In the genomic region with DNA sequence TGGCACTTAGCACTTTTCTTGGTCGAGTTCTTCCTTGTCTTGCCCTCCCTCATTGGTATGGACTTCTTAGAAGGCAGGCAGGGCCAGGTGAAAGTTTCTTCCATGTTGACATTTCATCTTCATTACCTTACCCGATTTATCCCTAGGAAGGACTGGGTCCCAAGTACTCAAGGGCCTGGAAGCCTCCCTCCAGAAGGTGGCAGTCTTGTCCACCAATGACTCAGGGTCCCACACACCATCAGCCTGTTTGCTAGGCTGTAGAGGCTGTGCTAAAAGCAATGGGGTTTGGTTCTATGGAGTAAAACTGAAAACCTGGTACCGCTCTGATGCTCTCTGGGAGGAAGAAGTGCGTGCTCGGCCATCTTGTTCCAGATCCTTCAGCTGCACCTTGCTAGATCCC, we compare ENCODE assay signal across 9 mouse cellular contexts. TPM values are rescaled to one million over a fixed set of nuclear protein-coding genes. Genes with fewer than 3 reads are reported as not detected.
DNase-seq lines count a peak whose midpoint lies in the region; ATAC-seq and TF ChIP-seq lines count a peak whose summit lies in the region.
"Had no signal": no experiment of that assay in that cellular context is flagged by ENCODE, and none has a peak within 500 bp of the region (broad histone marks: within the 10 kb centered on the region; RNA-seq: fewer than 3 reads in every experiment).

No protein-coding gene starts in this region.

- WGBS in liver, postnatal 0 days (ENCODE audit: insufficient replicate concordance) = 67% methylated on average over 5 of the region's 5 CpGs

- H3K27ac ChIP-seq in left cerebral cortex, adult 2 months = no peak overlapping the region
- no peak overlapping the region for H3K27ac ChIP-seq in liver, postnatal 0 days (ENCODE audit: low read depth)

- no peaks in the 10 kb centered on the region for H3K4me1 ChIP-seq in liver, postnatal 0 days (ENCODE audit: insufficient read depth)

- H3K4me3 ChIP-seq in left cerebral cortex, adult 2 months = no peak overlapping the region
- no peak overlapping the region for H3K4me3 ChIP-seq in liver, postnatal 0 days (ENCODE audit: low read depth, low read length)

- no peaks in the 10 kb centered on the region for H3K9me3 ChIP-seq in liver, postnatal 0 days (ENCODE audit: low read length)

- no peak for TF ChIP-seq EP300 in liver, postnatal 0 days (IDR thresholded peaks at IDR 0.05; ENCODE audit: low read depth)

- no peak overlapping the region for H3K9ac ChIP-seq in liver, postnatal 0 days (replicated peaks)

- intact Hi-C loops in left cerebral cortex, adult 2 months (cut with DNase I) = loop anchor here (2.0 kb wide), 1 partner anchor 141 kb away; no protein-coding TSS in a partner anchor
- intact Hi-C loops in left cerebral cortex, postnatal 4 days (cut with DNase I) = no loop called here

- no peaks in the 10 kb centered on the region for H3K27me3 ChIP-seq in liver, postnatal 0 days (ENCODE audit: insufficient read depth, low read length)

- TF ChIP-seq CTCF in left cerebral cortex, adult 2 months (IDR thresholded peaks at IDR 0.05) = peak; percentile 56
- peak; percentile 69 for TF ChIP-seq CTCF in liver, postnatal 0 days (IDR thresholded peaks at IDR 0.05; ENCODE audit: low read depth)

- H3K36me3 ChIP-seq in liver, postnatal 0 days (replicated peaks; ENCODE audit: insufficient read depth, low read length) = no peaks in the 10 kb centered on the region

- DNase-seq in adrenal gland, adult (ENCODE audit: inconsistent age in 2 of 2, low spot score in 1 of 2) = peak; percentile 22 to 75
- no peak for DNase-seq in adrenal gland, postnatal 4 days (ENCODE audit: low spot score in 2 of 2)
- peak in 1 of 2 experiments; percentile 18 for DNase-seq in left cerebral cortex, adult 2 months (ENCODE audit: extremely low spot score in 1 of 2, low spot score in 2 of 2)
- no peak for DNase-seq in left cerebral cortex, postnatal 4 days
- DNase-seq in adrenal gland, adult 18-20 months (ENCODE audit: low spot score in 2 of 2) = peak; percentile 11 to 37
- peak; percentile 47 for DNase-seq in gastrocnemius, postnatal 10 days
- DNase-seq in liver, postnatal 0 days = peak; percentile 48
- DNase-seq in testis, postnatal 10 days (ENCODE audit: low spot score) = peak; percentile 69

- H3K4me2 ChIP-seq in liver, postnatal 0 days (ENCODE audit: low read depth, low read length) = no peak overlapping the region

- ATAC-seq in liver, postnatal 0 days = peak; percentile 36; the same call in 1 of the 2 replicates

RNA-seq across cellular contexts. Expression of a gene that starts 13.9 kb away (rescaled TPM):
- total RNA-seq in adrenal gland, postnatal 4 days (2021) = under 1 TPM; 0.28 to 0.31 TPM
- under 1 TPM; 0.47 to 0.57 TPM for total RNA-seq in left cerebral cortex, adult 2 months (2021)
- 1 to 10 TPM; 2.7 to 3.3 TPM for total RNA-seq in left cerebral cortex, postnatal 4 days (2021)
- total RNA-seq in adrenal gland, adult 18-20 months (2021) = not detected
- not detected for total RNA-seq in gastrocnemius, postnatal 10 days (2021)
- 0.19 and 0.20 TPM in 2 replicates for polyA plus RNA-seq in liver, postnatal 0 days (2015; fragmentation: Nextera tagmentation; extraction: Ambion mirVana)
- polyA plus RNA-seq: heart, embryonic 14.5 days had no signal

RNA-seq across cellular contexts. Expression of a gene that starts 25.9 kb away (rescaled TPM):
- total RNA-seq in adrenal gland, postnatal 4 days (2021) = not detected
- not detected for total RNA-seq in left cerebral cortex, adult 2 months (2021)
- under 1 TPM in 1 of 2 experiments, not detected in 1; 0.88 TPM for total RNA-seq in left cerebral cortex, postnatal 4 days (2021)
- not detected for total RNA-seq in adrenal gland, adult 18-20 months (2021)
- not detected for total RNA-seq in gastrocnemius, postnatal 10 days (2021)
- 0.22 TPM in 2 replicates for polyA plus RNA-seq in liver, postnatal 0 days (2015; fragmentation: Nextera tagmentation; extraction: Ambion mirVana)
- polyA plus RNA-seq: heart, embryonic 14.5 days had no signal

RNA-seq across cellular contexts. Expression of a gene that starts 55.3 kb away (rescaled TPM):
- 100 to 1,000 TPM; 149 to 166 TPM for total RNA-seq in adrenal gland, postnatal 4 days (2021)
- 100 to 1,000 TPM in 1 of 2 experiments, 10 to 100 TPM in 1; 95.1 to 104 TPM for total RNA-seq in left cerebral cortex, adult 2 months (2021)
- total RNA-seq in left cerebral cortex, postnatal 4 days (2021) = 100 to 1,000 TPM; 121 to 134 TPM
- total RNA-seq in adrenal gland, adult 18-20 months (2021) = 100 to 1,000 TPM; 115 to 139 TPM
- total RNA-seq in gastrocnemius, postnatal 10 days (2021) = 10 to 100 TPM; 67.8 to 75.8 TPM
- polyA plus RNA-seq in liver, postnatal 0 days (2015; fragmentation: Nextera tagmentation; extraction: Ambion mirVana) = 34.4 TPM in 2 replicates

Comparison
In these comparisons a context has a peak if more than half of its experiments do, and no peak if none do; other contexts are left out.
1. DNase-seq: peak in adrenal gland, adult (2 of 2), adrenal gland, adult 18-20 months (2 of 2), gastrocnemius, postnatal 10 days (single experiment), liver, postnatal 0 days (single experiment) and testis, postnatal 10 days (single experiment); none in adrenal gland, postnatal 4 days (0 of 2) and left cerebral cortex, postnatal 4 days (single experiment).